Mouse (Mus musculus) MN1 (cell line): ENCODE data around the gene Cyp2g1.
"Not testable (repeated sequence)": the region's sequence is repeated elsewhere in the genome, so short reads cannot be mapped to it uniquely, and the experiment has no call there.

ENCODE experiments used
- DNase-seq: peaks from one replicate; pipeline ENCODE4 v3.0.0-alpha.2; 2016; ENCODE audit warnings: low spot score

Gene Cyp2g1

DNA sequence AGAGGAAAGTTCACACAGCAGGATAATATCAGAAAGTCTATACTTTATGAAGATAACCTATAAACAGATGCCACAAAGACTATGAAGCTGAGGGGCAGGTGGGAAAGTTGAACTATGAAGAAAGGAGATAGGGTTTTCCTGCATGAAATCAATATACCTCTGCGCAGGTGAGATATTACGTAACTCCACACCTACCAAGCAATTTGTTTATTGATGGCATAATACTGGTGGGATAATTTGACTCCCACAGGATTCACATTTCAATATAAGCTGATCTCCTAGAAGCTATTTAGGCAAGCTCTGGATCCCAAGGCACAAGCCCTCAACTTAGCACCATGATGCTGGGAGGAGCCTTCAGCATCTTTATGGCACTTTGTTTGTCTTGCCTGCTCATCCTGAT lies at the start of gene Cyp2g1:
Gene Cyp2g1, plus strand, starts transcription at position 301 of the 400 bp plus-strand sequence.
- no peak for DNase-seq

GRCm38 (mm10) chr7:26767084-26767483 lies 41.6 kb upstream of the Cyp2g1 start:
- no peak for DNase-seq

- no peak for DNase-seq
These were observed 38.7 kb upstream of the Cyp2g1 start for GRCm38 (mm10) chr7:26769881-26770470.

GRCm38 (mm10) chr7:26772866-26773586 lies 35.7 kb upstream of the Cyp2g1 start:
- no peak for DNase-seq

DNA sequence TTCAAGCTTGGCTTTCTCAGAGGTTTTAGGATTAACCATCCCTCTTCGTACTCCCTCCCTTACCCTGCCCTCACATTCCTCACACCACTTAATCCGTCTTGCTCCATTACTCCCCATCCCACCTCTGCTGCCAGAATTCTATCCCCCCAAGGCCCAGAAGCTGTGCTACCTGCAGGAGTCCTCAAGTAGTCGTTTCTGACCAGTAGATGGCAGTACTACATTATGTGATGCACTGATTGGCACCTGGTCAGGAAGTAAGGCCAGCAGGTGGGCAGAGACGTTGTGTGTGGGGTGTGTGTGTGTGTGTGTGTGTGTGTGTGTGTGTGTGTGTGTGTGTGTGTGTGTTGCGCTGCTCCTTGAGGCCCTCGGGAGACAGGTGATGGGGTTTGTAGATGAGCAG lies 32.8 kb upstream of the Cyp2g1 start:
- no peak for DNase-seq

DNA sequence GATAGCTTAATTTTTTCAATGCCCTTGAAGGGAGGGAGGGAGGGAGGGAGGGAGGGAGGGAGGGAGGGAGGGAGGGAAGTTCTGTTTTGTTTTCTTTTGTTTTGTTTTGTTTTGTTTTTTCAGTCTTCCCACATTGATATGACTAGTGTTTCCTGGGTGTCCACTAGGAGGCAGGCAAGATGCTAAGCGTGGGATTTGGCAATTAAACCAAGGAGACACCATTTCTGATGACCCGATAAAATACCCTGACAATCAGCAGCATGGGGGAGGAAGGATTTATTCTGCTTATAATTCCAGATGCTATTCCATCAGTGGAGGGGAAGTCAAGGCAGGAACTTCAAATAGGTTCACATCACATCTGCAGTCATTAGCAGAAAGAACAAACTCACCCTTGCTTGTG lies 30.9 kb upstream of the Cyp2g1 start:
- DNase-seq = no peak

- peak; percentile 11 for DNase-seq
These were observed 30.2 kb upstream of the Cyp2g1 start for GRCm38 (mm10) chr7:26778474-26778873.

DNA sequence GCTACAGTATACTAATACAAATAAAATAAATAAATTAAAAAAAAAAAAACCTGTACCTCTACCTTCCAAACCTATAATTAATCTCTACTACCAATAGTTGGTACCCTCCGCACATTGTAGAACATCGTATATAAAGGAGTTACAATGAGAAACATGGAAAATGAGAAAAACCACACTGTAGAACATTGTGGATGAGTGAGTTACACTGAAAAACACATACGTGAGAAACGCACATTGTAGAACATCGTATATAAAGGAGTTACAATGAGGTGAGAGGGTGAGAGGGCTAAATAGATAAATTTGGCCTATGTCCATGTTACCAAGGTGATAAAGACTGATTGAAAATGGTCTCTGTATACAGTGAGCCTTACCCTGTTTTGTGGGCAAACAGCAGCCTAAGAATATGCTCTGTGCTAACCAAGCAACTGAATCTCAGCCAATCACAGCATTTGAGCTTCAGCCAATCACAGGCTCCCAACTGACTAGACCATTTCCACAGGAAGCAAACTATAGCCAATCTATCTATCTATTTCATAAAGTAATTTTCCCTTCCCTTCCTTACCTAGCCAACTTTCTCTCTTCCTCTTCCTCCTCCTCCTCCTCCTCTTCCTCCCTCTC lies 28.8 kb upstream of the Cyp2g1 start:
- DNase-seq = no peak

DNA sequence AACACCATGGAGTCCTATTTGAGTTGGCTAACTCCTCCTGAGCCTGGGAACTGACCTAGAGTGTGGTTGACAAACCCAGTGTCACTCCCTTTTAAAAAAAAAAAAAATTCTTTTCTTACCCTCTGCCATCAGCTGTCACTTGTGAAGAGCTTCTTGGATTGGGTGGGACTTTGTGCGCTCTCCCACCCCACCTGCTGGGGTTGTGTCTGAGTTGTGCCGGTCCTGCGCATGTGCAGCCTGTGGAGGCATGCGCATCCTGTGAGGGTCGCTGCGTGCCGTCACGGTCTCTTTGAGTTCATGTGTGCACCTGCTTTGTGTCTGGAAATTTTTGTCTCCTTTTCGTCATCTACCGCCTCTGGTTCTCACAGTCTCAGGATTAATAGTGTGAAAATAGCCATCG lies 28.2 kb upstream of the Cyp2g1 start:
- DNase-seq = no peak

DNA sequence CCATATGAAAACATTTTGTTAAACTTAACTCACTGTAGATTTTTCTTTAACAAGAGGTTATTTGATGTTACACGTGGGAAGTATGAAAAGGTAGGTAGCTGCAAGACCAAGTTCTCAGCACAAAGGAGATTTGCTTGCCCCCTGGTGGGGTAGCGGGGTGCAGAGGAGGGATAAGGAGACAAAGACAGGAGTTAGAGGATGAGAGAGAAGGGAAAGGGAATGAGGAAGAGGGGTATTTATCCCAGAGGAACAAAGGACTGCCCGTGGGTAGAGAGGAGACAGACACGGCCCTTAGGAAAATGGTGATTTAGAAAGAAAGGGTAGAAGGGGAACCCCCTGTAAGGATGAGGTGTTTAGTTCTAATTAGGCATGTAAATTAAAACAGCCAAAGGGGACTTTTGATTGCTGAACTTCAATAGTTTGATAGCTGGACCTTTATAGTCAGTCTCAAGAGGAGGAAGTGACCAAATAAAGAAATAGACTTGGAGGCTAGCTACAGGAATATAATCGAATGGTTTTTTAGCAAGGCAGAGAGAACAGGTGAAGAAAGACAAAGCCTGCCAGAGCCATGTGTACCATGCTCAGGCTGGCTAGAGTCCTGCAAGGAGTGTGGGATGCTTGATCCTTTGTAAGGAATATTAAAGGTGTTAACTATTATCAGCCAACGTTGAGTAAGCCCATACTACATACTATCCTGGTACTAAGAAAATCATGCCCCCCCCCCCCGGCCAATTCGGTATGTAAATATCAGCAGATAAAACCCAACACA lies 27.5 kb upstream of the Cyp2g1 start:
- DNase-seq = no peak

- DNase-seq = no peak
These were observed 26.9 kb upstream of the Cyp2g1 start for GRCm38 (mm10) chr7:26781767-26782131.

DNA sequence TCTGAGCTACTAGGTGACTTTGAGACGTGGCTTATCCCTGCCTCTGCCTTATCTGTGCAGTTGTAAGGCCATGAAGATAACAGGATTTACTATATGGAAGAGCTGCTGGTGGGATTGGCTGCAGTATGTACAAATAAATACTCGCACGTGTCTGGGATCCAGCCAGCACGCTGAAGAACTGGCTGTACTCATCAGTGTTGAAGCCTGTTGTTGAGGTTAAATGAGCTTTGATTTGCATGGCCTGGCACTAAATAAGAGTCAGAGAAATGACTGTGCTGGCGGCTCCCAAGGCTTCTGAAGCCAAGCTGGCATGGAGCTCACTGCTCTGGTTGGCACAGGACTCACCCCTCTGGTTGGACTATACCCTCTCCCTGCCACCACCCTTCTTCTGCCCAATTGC lies 25.5 kb upstream of the Cyp2g1 start:
- no peak for DNase-seq

DNA sequence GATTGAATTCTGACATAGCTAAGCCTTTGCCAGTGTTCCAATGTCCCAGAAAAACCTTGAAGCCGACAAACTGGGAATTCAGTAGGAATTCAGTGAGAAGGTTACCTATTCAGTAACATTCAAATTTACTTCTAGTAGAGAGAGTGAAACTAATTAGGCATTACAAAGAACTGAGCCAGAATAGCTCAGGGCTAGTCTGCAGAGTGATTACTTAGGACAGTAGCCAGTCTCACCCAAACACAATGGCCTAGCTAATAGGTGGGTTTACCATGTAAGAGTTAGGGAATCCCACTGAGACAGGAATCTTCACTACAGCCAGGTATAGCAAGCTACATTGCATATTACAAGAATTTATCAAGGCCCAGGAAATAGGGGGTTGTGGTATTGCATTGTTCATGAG lies 22.7 kb upstream of the Cyp2g1 start:
- not testable (repeated sequence) for DNase-seq

GRCm38 (mm10) chr7:26789984-26790383 lies 18.7 kb upstream of the Cyp2g1 start:
- no peak for DNase-seq

- no peak for DNase-seq
These were observed 8.6 kb upstream of the Cyp2g1 start for GRCm38 (mm10) chr7:26800104-26800503.

DNA sequence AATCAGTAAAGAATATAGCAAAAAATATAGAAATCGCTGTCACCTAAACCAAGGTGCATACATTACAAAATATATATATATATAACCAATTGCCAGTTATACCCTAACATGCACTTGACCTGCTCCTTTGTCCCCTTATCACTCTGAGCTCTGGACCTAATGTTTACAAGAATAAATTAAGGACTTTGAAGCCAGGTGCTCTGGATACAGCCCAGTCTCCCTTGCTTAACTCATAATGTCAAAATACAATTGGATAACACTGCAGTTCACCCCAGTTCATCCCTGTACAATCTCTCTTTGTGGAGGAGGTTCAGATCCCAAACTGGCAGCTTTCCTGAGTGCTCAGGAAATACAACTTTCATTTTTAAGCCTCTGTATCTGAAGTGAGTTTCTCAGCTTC lies 7.7 kb upstream of the Cyp2g1 start:
- no peak for DNase-seq

DNA sequence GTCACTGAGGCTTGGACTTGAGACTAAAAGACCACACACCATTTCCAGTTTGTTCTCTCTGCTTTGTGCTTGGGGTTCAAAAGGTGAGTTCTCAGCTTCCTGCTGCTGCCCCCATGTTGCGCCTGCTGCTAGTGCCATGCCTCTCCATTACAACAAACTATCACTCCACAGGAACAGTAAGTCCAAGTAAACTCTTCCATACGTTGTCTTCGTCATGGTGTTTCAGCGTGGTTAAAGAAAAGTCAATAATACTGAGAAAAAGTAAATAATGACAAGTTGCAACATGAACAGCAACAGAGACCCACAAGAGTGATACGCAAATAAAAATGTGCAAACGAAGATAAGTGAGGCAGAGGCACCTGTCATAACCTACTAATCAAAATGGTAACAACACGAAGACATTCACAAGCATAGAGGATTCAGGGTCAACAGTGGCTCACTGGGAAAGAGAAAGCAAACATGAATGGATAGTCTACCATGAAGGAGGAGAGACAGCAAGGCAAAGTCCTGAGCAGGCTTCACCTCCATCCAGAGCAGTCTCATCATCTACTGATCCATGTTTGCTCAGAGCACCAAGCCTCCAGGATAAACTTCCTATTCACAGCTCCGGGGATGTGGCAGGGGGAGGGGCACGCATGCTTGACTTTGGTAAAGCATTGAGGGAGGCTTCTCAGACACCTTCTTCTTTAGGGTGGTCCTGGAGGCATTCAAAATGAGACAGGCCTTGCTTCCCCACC lies 23.0 kb downstream of the Cyp2g1 start:
- DNase-seq = not testable (repeated sequence)

GRCm38 (mm10) chr7:26832668-26833067 lies 24.0 kb downstream of the Cyp2g1 start:
- not testable (repeated sequence) for DNase-seq

- DNase-seq = not testable (repeated sequence)
These were observed 26.4 kb downstream of the Cyp2g1 start, which contains the start of gene Cyp2a5 for GRCm38 (mm10) chr7:26835059-26835458. TSS of gene Cyp2a5 (plus strand) at chr7:26835305.

DNA sequence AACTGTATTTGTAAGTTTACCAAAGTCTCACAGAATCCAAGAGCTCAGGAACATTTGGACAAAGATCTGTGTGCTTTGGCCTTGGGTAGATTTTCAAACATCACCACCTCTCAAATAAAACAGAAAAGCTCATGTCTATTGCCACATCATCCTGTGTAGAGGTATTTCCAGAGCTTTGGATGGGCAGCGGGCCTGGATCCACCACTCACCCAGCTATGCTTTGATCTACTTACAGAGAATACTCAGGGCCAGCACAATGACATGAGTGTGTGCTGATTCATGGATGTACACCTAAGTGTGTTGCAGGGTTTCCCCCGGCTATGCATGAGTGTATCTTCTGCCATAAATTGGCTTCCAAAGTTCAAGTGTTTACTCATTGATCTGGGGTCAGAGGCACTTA lies 34.7 kb downstream of the Cyp2g1 start:
- DNase-seq = not testable (repeated sequence)

- not testable (repeated sequence) for DNase-seq
These were observed 41.4 kb downstream of the Cyp2g1 start for GRCm38 (mm10) chr7:26850063-26850462.
